Mouse (Mus musculus) heart, embryonic 15.5 days (tissue): ENCODE results near the gene Csrp3. TPM values are rescaled to one million over a fixed set of nuclear protein-coding genes. Genes with fewer than 3 reads are reported as not detected.

Experiments
- ATAC-seq: fragments of 200-750 bp; cut with Nextera tagmentation; replicated peaks from 2 replicates; pipeline ENCODE4 v1.8.0; 2017; ENCODE audit warnings: low read depth, moderate TSS enrichment; ENCODE audit not compliant: insufficient number of reproducible peaks, insufficient read depth, low FRiP score
- H3K27ac ChIP-seq: fragments of 300-500 bp; sonication (generic); 2 replicates; pipeline ENCODE4 v1.5.1; 2015; ENCODE audit warnings: mild to moderate bottlenecking, inconsistent platforms
- H3K27me3 ChIP-seq: fragments of 300-500 bp; sonication (generic); 2 replicates; pipeline ENCODE4 v1.6.1; 2015; ENCODE audit warnings: inconsistent platforms
- H3K36me3 ChIP-seq: fragments of 300-500 bp; sonication (generic); 2 replicates; pipeline ENCODE4 v1.6.1; 2015; ENCODE audit warnings: mild to moderate bottlenecking, inconsistent platforms
- H3K4me1 ChIP-seq: fragments of 300-500 bp; sonication (generic); replicated peaks from 2 replicates; pipeline ENCODE4 v1.6.1; 2015; ENCODE audit warnings: inconsistent platforms
- H3K4me2 ChIP-seq: fragments of 300-500 bp; sonication (generic); 2 replicates; pipeline ENCODE4 v1.6.1; 2015; ENCODE audit warnings: inconsistent platforms, mild to moderate bottlenecking, moderate library complexity
- H3K4me3 ChIP-seq: fragments of 300-500 bp; sonication (generic); 2 replicates; pipeline ENCODE4 v1.5.1; 2015; ENCODE audit warnings: mild to moderate bottlenecking, inconsistent platforms
- H3K9ac ChIP-seq: fragments of 300-500 bp; sonication (generic); 2 replicates; pipeline ENCODE4 v1.6.1; 2015; ENCODE audit warnings: mild to moderate bottlenecking, inconsistent platforms
- H3K9me3 ChIP-seq: fragments of 300-500 bp; sonication (generic); replicated peaks from 2 replicates; pipeline ENCODE4 v1.6.1; 2016; ENCODE audit warnings: inconsistent platforms
- WGBS: fragments of 180-500 bp; shearing (Covaris S2); methylation state at CpG from one replicate; pipeline ENCODE4 v1.1.7; 2015; ENCODE audit warnings: mixed read lengths; 5-methylcytosine and 5-hydroxymethylcytosine counted together
- polyA plus RNA-seq: library from polyadenylated mRNA; unstranded; fragments of >200 nt; fragmentation: Nextera tagmentation; extraction: Ambion mirVana; gene quantifications from 2 replicates; pipeline ENCODE4 v1.2.1, GENCODE M21; 2015

Gene Csrp3
- polyA plus RNA-seq, 1 experiment from 2014 or later: 1,964 TPM

DNA sequence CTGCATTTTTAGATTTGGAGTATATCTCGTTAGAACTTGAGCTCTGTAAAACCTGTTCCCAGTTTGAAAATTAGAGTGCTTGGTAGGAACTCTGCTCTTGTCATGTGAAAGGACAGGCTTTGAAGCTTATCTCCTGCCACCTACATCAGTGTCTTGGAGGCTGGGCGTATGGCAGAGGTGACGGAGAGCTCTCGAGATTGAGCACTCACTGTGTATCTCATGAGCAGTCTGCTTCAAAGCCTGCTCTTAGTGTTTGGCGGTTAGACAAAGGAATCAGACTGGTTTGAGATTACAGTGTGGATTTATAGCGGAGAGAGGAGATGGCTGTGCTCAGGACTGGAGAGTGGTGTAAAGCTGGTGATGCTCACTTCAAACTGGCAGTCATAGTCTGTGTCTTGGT, 22.7 kb downstream of the Csrp3 start:
- Histone ChIP-seq H3K27ac (peak overlapping the region; percentile 60), H3K9me3 (no peaks in the 10 kb centered on the region), H3K27me3 (no peaks in the 10 kb centered on the region), H3K36me3 (peaks cover 36% of the 10 kb centered on the region), H3K9ac (no peak overlapping the region), H3K4me3 (no peak overlapping the region), H3K4me2 (no peak overlapping the region), H3K4me1 (peaks cover 41% of the 10 kb centered on the region)
- ATAC-seq: peak; percentile 73
- 36% methylated on average over 6 of the region's 6 CpGs for WGBS

DNA sequence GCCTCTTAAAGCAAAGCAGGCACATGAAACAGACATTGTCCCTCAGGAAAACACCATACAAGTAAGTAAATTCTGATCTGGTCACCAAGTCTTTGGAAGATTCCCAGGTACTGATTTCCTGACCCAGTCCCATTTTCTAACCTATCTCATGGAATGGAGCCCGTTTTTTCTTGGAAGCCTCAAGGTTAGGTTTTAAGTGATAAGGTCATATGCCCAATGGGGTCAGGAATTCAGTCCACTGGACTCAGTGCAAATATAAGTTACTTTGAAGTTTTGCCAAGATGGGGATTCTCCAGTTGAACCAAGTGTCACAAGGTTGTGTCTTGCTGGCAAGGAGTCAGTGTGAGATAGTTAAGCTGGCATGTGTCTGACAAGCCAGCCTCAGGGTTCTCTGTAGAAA, 23.2 kb downstream of the Csrp3 start:
- H3K4me1 ChIP-seq: peaks cover 39% of the 10 kb centered on the region
- H3K36me3 ChIP-seq: peaks cover 36% of the 10 kb centered on the region
- ATAC-seq: no peak
- H3K4me3 ChIP-seq: no peak overlapping the region
- H3K27me3 ChIP-seq: no peaks in the 10 kb centered on the region
- no peaks in the 10 kb centered on the region for H3K9me3 ChIP-seq
- peak overlapping the region; percentile 60 for H3K27ac ChIP-seq
- H3K9ac ChIP-seq: no peak overlapping the region
- no peak overlapping the region for H3K4me2 ChIP-seq
- WGBS: 41% methylated on average over 1 of the region's 1 CpGs

DNA sequence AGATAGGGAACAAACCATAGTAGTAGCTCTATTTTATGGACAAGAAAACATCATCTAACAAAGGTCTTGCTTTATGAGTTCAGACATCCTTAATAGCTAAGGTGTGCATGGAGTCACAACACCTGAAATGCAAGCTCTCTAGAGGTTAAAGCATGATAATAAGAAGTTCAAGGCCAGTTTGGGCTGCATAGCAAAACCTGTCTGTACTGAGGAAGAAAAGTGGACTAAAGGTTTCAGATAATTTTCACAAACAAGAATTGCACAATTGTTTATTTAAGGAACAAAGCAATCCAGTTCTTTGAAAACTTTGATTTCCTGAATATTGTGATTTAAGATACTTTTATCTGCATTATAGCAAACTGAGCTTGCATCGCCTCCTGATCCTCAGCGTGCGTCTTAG, 24.2 kb downstream of the Csrp3 start:
- Histone ChIP-seq H3K9me3 (no peaks in the 10 kb centered on the region), H3K9ac (no peak overlapping the region), H3K36me3 (peaks cover 43% of the 10 kb centered on the region), H3K4me1 (peaks cover 29% of the 10 kb centered on the region), H3K27me3 (no peaks in the 10 kb centered on the region), H3K4me3 (no peak overlapping the region), H3K4me2 (no peak overlapping the region), H3K27ac (no peak overlapping the region)
- WGBS: 90% methylated on average over 3 of the region's 3 CpGs
- no peak for ATAC-seq

DNA sequence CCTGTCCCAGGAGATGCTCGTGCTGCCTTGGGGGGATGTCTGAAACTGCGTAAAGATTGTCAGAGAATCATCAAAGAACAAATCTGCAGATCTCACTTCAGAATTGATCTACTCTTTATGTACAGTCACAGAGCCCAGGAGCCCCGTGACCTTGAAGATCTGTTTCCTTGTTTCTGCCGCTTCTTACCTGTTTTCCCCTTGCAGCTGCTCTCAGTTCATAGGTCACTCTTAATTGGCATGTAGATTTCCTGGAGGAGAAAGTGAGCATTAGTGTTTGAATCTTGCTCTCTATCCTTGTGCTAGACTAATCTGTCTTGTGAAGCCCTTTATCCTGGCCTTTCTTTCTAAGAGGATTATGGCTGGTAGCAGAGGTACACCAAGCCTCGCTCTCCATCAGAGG, 26.2 kb downstream of the Csrp3 start:
- 89% methylated on average over 5 of the region's 5 CpGs for WGBS
- Histone ChIP-seq H3K4me1 (peaks cover 21% of the 10 kb centered on the region), H3K9me3 (no peaks in the 10 kb centered on the region), H3K27ac (no peak overlapping the region), H3K36me3 (peaks cover 41% of the 10 kb centered on the region), H3K4me3 (no peak overlapping the region), H3K27me3 (no peaks in the 10 kb centered on the region), H3K9ac (no peak overlapping the region), H3K4me2 (no peak overlapping the region)
- no peak for ATAC-seq

DNA sequence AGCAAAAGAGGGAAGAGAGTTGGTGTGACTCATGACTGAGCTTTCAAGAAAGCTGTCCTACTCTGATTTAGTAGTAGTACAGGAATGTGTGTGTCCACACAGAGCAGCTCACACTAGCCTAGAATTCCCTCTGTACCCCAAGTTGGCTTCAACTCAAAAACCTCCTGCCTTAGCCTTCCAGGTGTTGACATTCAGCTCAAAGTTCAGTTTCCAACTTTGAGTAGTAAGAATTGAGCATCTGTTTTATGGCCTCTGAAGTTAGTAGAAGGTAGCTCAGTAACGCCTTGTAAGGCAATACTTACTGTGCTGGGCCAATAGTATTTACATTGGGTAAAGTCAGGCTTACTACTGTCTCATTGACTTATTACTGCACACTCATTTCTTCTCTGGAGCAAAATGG, 34.2 kb downstream of the Csrp3 start:
- H3K27me3 ChIP-seq: no peaks in the 10 kb centered on the region
- H3K4me1 ChIP-seq: 0 out of 2 replicates have a peak, but pooled peaks cover 5% of the 10 kb centered on the region
- ATAC-seq: no peak
- H3K4me2 ChIP-seq: no peak overlapping the region
- H3K9ac ChIP-seq: no peak overlapping the region
- WGBS: 79% methylated on average over 1 of the region's 1 CpGs
- no peaks in the 10 kb centered on the region for H3K9me3 ChIP-seq
- H3K36me3 ChIP-seq: peaks cover 33% of the 10 kb centered on the region
- no peak overlapping the region for H3K27ac ChIP-seq
- no peak overlapping the region for H3K4me3 ChIP-seq

DNA sequence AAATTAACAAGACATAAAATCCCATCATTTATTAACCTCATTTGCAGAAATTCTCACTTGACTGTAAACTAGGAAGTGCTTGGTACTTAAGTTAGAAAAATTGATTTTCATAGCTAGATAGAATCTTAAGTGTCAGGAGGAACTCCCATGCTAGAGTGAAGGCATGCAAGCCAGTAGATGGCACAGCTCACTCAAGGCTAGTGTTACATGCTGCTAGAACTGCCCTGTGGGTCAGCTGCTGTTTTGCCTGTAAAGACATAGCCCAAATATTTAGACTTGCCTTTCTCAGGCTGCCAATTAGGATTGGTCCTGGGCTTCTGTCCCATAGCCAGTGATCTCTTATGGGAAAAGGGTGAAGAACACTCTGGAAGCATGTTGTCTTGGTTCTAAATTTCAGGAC, 35.5 kb downstream of the Csrp3 start:
- Histone ChIP-seq H3K4me1 (0 out of 2 replicates have a peak, but pooled peaks cover 5% of the 10 kb centered on the region), H3K9me3 (no peaks in the 10 kb centered on the region), H3K27me3 (no peaks in the 10 kb centered on the region), H3K27ac (no peak overlapping the region), H3K9ac (no peak overlapping the region), H3K4me3 (no peak overlapping the region), H3K4me2 (no peak overlapping the region), H3K36me3 (peaks cover 26% of the 10 kb centered on the region)
- ATAC-seq: no peak

DNA sequence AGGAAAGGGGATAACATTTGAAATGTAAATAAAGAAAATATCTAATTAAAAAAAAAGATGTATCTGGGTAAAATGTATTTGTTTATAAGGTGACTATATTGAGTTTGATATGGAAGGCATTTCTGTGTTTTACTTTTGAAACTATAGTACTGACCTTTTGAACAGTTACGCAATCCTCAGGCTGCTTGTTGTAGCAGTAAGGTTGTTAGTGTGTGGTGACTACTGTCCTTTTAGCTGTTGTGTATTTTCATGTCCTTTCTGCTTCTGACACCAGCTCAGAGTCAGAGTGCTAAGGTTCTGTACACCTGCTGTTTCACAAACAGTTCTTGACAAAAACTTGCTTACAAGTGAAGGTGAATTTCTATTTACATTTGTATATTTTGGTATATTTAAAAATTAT, 37.2 kb downstream of the Csrp3 start:
- no peak overlapping the region for H3K9ac ChIP-seq
- no peak overlapping the region for H3K4me2 ChIP-seq
- no peaks in the 10 kb centered on the region for H3K27me3 ChIP-seq
- WGBS: 89% methylated on average over 1 of the region's 1 CpGs
- peaks cover 37% of the 10 kb centered on the region for H3K36me3 ChIP-seq
- H3K4me1 ChIP-seq: 0 out of 2 replicates have a peak, but pooled peaks cover 5% of the 10 kb centered on the region
- no peak for ATAC-seq
- no peak overlapping the region for H3K27ac ChIP-seq
- H3K9me3 ChIP-seq: no peaks in the 10 kb centered on the region
- no peak overlapping the region for H3K4me3 ChIP-seq

DNA sequence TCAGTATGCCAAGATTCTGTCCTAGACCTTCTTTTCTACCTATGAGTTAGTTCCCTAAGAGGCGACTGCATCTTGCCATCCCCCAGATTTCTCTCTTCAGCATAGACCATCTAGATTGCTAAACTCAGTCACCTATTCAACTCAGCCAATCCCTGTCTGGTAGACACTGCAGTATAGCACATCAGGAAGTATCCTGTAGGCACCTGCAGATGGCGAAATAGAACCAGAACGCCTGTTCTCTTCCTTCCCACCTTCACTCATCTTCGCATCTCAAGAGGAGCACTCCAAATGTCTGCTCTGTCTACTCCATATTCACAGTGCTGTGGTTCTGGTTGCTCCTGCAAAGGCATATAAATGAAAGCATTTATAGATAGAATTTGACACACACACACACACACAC, 41.2 kb downstream of the Csrp3 start:
- no peak for ATAC-seq
- Histone ChIP-seq H3K9me3 (no peaks in the 10 kb centered on the region), H3K4me1 (no peaks in the 10 kb centered on the region), H3K4me2 (no peak overlapping the region), H3K9ac (no peak overlapping the region), H3K4me3 (no peak overlapping the region), H3K36me3 (peaks cover 62% of the 10 kb centered on the region), H3K27me3 (no peaks in the 10 kb centered on the region), H3K27ac (no peak overlapping the region)
- WGBS: 78% methylated on average over 4 of the region's 4 CpGs

DNA sequence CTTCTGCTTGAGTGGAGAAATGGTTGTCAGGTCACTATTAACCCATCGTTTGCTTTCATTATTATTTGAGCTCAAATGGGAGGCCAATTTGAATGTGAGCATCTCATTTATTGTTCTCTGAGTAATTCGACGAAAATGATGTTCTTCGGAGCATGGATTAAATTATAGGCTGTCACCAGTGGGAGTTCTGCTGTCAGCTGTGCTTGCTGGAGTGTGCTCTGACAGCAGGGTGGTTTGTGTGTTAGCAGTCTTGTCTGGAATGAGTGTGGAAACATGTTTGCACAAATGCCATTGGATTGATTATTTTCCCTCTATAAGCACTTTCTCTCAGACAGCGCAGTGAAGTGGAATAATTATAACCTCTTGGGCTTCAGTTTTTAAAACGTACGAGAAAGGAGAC, 44.5 kb downstream of the Csrp3 start:
- Histone ChIP-seq H3K4me2 (no peak overlapping the region), H3K27ac (no peak overlapping the region), H3K4me1 (no peaks in the 10 kb centered on the region), H3K9me3 (no peaks in the 10 kb centered on the region), H3K27me3 (no peaks in the 10 kb centered on the region), H3K9ac (no peak overlapping the region), H3K36me3 (peaks cover 49% of the 10 kb centered on the region), H3K4me3 (no peak overlapping the region)
- ATAC-seq: no peak
- 90% methylated on average over 7 of the region's 7 CpGs for WGBS

DNA sequence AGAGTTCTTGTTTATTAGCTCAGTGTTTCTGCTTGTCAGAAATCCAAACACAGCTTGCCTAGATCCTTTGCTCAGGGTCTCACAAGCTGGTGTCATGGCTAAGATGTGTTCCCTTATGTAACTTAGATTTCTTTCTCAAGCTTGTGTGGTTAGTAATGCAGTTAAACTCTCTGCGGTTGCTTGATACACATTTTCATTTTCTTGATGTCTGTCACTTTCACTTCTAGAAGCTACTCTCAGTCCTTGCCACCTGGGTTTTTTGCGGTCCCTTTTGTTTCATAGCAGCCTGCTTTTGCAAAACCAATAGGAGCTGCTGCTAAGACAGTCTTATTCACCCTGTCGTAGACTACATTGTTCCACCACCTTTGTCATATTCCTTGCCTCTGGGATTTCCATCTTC, 52.7 kb downstream of the Csrp3 start:
- no peaks in the 10 kb centered on the region for H3K27me3 ChIP-seq
- no peak overlapping the region for H3K9ac ChIP-seq
- peaks cover 3% of the 10 kb centered on the region; the same call in 1 of the 2 replicates for H3K36me3 ChIP-seq
- no peak overlapping the region for H3K27ac ChIP-seq
- peaks cover 13% of the 10 kb centered on the region for H3K4me1 ChIP-seq
- ATAC-seq: no peak
- no peak overlapping the region for H3K4me2 ChIP-seq
- 88% methylated on average over 3 of the region's 3 CpGs for WGBS
- no peak overlapping the region for H3K4me3 ChIP-seq
- H3K9me3 ChIP-seq: no peaks in the 10 kb centered on the region

DNA sequence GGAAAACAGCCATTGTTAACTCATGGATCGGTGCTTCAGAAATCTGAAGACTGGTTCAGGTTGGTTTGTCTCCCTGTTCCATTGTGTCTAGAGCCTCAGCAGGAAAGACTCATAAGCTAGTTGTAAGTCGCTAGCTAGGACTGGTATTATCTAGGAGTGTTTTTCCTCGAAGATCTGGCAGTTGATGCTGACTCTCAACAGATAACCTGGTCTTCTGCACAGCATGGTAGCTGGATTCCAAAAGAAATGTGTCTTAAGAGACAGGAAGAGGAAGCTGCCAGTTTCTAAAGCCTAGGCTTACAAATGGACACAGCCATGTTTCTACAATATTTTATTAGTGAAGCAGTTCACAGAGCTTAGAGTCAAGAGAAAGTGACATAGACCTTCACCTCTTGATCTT, 56.4 kb downstream of the Csrp3 start:
- no peaks in the 10 kb centered on the region for H3K9me3 ChIP-seq
- no peaks in the 10 kb centered on the region for H3K27me3 ChIP-seq
- ATAC-seq: no peak
- H3K4me1 ChIP-seq: peaks cover 19% of the 10 kb centered on the region
- 77% methylated on average over 3 of the region's 3 CpGs for WGBS
- peaks cover 3% of the 10 kb centered on the region; the same call in 1 of the 2 replicates for H3K36me3 ChIP-seq
- H3K4me2 ChIP-seq: no peak overlapping the region
- no peak overlapping the region for H3K9ac ChIP-seq
- no peak overlapping the region for H3K4me3 ChIP-seq
- H3K27ac ChIP-seq: no peak overlapping the region

DNA sequence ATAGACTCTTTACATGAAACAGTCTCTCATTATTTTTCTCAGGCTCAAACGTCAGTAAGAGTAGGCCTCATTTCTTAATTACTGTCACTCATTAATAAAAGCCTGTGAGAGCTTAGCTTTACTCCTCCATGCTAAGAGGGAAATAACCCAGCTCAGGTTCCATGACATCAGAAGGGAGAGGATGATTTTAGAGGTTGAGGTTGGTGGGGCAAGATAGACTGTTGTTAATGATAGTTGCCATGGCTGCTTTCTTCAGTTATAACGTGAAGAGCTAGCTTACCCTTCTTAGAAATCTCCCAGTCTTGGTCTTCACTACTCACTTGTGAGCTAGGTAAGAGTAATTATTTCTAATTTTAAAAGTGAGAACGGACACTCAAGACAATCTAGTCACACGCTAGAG, 57.7 kb downstream of the Csrp3 start:
- no peak for ATAC-seq
- H3K4me2 ChIP-seq: peak overlapping the region; percentile 45
- WGBS: 58% methylated on average over 4 of the region's 4 CpGs

More for the DNA sequence above, 57.7 kb downstream of the Csrp3 start:
- Histone ChIP-seq H3K4me1 (peaks cover 19% of the 10 kb centered on the region), H3K9me3 (no peaks in the 10 kb centered on the region), H3K36me3 (no peaks in the 10 kb centered on the region; the same call in 1 of the 2 replicates), H3K9ac (no peak overlapping the region), H3K4me3 (no peak overlapping the region), H3K27ac (no peak overlapping the region), H3K27me3 (no peaks in the 10 kb centered on the region)
